Mouse (Mus musculus): ENCODE measurements at regions not wholly inside any gene's neighbourhood (a gene's known extent, or its start where the extent isn't known, plus 50 kb on each side); places are given as distances from the start of the nearest gene placed in this dataset.

DNA sequence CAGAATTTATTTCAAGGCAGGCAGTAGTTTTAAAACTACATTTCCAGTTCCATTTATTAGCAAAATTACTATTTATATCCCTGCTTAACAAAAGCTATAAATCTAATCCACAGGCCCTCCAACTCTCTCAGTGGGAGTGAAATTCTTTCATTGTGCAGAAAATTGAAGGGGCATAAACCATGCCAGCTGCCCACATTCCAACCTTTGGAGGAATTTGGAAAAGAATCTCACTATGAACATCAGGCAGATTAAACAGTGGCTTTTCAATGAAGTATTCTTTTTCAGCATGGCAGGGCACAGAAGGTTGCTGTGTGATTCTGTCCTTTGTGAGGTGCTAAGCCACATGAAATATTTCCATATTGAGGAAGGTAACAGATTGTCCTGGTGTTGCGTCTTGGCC lies 3408.8 kb upstream of the Gm6569 start:
- 37% methylated on average over 1 of the region's 1 CpGs for WGBS

More for the DNA sequence above, 3408.8 kb upstream of the Gm6569 start:
- Histone ChIP-seq H3K9ac (replicated peaks; ENCODE audit: low read length, poor library complexity, severe bottlenecking) (no peak overlapping the region), H3K27me3 (ENCODE audit: insufficient read depth, low read length) (no peaks in the 10 kb centered on the region), H3K4me1 (ENCODE audit: insufficient read depth, low read length) (no peaks in the 10 kb centered on the region), H3K4me3 (ENCODE audit: low read depth, low read length) (no peak overlapping the region), H3K27ac (ENCODE audit: low read depth, low read length) (no peak overlapping the region), H3K4me2 (ENCODE audit: low read depth, low read length, poor library complexity, severe bottlenecking) (no peak overlapping the region), H3K36me3 (ENCODE audit: insufficient read depth, low read length) (no peaks in the 10 kb centered on the region), H3K9me3 (ENCODE audit: low read length) (no peaks in the 10 kb centered on the region)
- ATAC-seq (ENCODE audit: low FRiP score) (no peak), DNase-seq (ENCODE audit: low spot score) (peak; percentile 17)
- TF ChIP-seq CTCF (IDR thresholded peaks at IDR 0.05), result no peak

Data from midbrain, postnatal 0 days (tissue).